Mouse (Mus musculus) hindbrain, embryonic 10.5 days (tissue): ENCODE data around the gene Cdc42bpg. TPM values are rescaled to one million over a fixed set of nuclear protein-coding genes. Genes with fewer than 3 reads are reported as not detected.

ENCODE experiments used
- DNase-seq: peaks from one replicate; pipeline ENCODE4 v3.0.0-alpha.2; 2017; ENCODE audit warnings: low spot score
- H3K27ac ChIP-seq: fragments of 300-500 bp; sonication (generic); 2 replicates; pipeline ENCODE4 v1.5.1; 2016; ENCODE audit warnings: mild to moderate bottlenecking, moderate library complexity
- H3K27me3 ChIP-seq: fragments of 300-500 bp; sonication (generic); 2 replicates; pipeline ENCODE4 v1.6.1; 2016; ENCODE audit warnings: mild to moderate bottlenecking; ENCODE audit not compliant: poor library complexity, insufficient read depth, severe bottlenecking
- H3K36me3 ChIP-seq: fragments of 300-500 bp; sonication (generic); 2 replicates; pipeline ENCODE4 v1.6.1; 2016; ENCODE audit warnings: mild to moderate bottlenecking, moderate library complexity
- H3K4me1 ChIP-seq: fragments of 300-500 bp; sonication (generic); replicated peaks from 2 replicates; pipeline ENCODE4 v1.6.1; 2016; ENCODE audit warnings: mild to moderate bottlenecking
- H3K4me3 ChIP-seq: fragments of 300-500 bp; sonication (generic); 2 replicates; pipeline ENCODE4 v1.5.1; 2016; ENCODE audit warnings: mild to moderate bottlenecking, moderate library complexity
- H3K9me3 ChIP-seq: fragments of 300-500 bp; sonication (generic); 2 replicates; pipeline ENCODE4 v1.6.1; 2016; ENCODE audit warnings: mild to moderate bottlenecking, moderate library complexity
- WGBS: fragments of 180-500 bp; shearing (Covaris S2); methylation state at CpG from one replicate; pipeline ENCODE4 v1.1.7; 2016; 5-methylcytosine and 5-hydroxymethylcytosine counted together
- polyA plus RNA-seq: library from polyadenylated mRNA; unstranded; fragments of >200 nt; fragmentation: Nextera tagmentation; extraction: Ambion mirVana; gene quantifications from 2 replicates; pipeline ENCODE4 v1.2.1, GENCODE M21; 2016

The Cdc42bpg gene
- 0.29 and 0.37 TPM in 2 replicates for polyA plus RNA-seq

DNA sequence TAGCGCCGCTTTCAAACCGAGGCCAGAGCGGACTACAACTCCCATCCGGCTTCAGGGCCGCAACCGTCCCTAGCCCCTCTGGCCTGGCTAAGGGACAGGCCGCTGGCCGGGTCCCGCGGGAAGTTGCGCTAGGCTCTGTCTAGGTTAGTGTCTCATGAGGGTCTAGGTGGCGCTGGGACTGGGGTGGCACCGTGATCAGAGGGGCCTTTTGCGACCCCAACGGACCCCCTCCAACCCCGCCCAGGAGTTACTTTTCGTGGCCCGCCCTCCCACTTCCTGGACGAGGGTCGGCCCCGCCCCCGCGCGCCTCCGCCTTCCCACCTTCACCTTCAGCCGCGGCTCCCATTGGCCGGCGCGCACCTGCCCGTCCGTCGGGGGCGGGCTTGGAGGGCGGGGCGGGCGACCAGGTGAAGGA is at the start of gene Cdc42bpg:
Gene Cdc42bpg, plus strand, starts transcription at position 320 of the 415 bp plus-strand sequence.
- peak within 1 kb of the TSS; percentile 85 for H3K4me3 ChIP-seq
- peak within 1 kb of the TSS; percentile 89 for H3K27ac ChIP-seq
- H3K27me3 ChIP-seq: no peaks in the 10 kb centered on the region
- 1% methylated on average over 38 of the region's 38 CpGs for WGBS
- H3K36me3 ChIP-seq: peaks cover 15% of the 10 kb centered on the region
- H3K4me1 ChIP-seq: peaks cover 44% of the 10 kb centered on the region
- peak; percentile 82 for DNase-seq
- H3K9me3 ChIP-seq: no peaks in the 10 kb centered on the region

- no peaks in the 10 kb centered on the region for H3K4me1 ChIP-seq
- H3K27me3 ChIP-seq: no peaks in the 10 kb centered on the region
- H3K4me3 ChIP-seq: no peak overlapping the region
- peak; percentile 20 for DNase-seq
- 68% methylated on average over 2 of the region's 2 CpGs for WGBS
- no peaks in the 10 kb centered on the region for H3K9me3 ChIP-seq
- H3K36me3 ChIP-seq: peaks cover 75% of the 10 kb centered on the region
- H3K27ac ChIP-seq: peak overlapping the region; percentile 6; the same call in 1 of the 2 replicates
These were observed 45.8 kb upstream of the Cdc42bpg start for GRCm38 (mm10) chr19:6260428-6260827.

DNA sequence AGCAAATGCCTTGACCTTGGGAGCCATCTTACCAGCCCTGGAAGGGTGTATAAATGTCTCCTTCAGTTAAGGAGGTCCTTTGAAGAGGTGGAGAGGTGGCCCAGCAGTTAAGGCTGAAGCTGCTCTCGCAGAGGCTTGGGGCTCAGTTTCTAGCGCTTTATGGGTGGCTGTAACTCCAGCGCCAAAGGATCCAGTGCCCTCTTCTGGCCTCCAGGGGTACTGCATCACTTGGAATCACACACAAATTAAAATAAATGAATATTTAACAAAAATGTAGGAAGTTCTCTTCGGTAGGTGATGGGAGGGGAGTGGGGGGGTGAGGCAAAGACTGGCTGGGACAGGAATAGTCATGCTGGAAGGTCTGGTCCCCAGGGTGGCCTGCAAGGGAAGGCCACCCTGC is 45.3 kb upstream of the Cdc42bpg start:
- no peaks in the 10 kb centered on the region for H3K9me3 ChIP-seq
- no peak for DNase-seq
- no peaks in the 10 kb centered on the region for H3K4me1 ChIP-seq
- H3K36me3 ChIP-seq: peaks cover 70% of the 10 kb centered on the region
- H3K4me3 ChIP-seq: no peak overlapping the region
- H3K27ac ChIP-seq: no peak overlapping the region
- WGBS: 84% methylated on average over 4 of the region's 4 CpGs
- H3K27me3 ChIP-seq: no peaks in the 10 kb centered on the region

- DNase-seq: no peak
- Histone ChIP-seq H3K27ac (no peak overlapping the region), H3K4me1 (no peaks in the 10 kb centered on the region), H3K4me3 (no peak overlapping the region), H3K36me3 (peaks cover 65% of the 10 kb centered on the region), H3K27me3 (no peaks in the 10 kb centered on the region), H3K9me3 (no peaks in the 10 kb centered on the region)
- WGBS: 92% methylated on average over 14 of the region's 14 CpGs
These were observed 44.9 kb upstream of the Cdc42bpg start for GRCm38 (mm10) chr19:6261379-6261778.

DNA sequence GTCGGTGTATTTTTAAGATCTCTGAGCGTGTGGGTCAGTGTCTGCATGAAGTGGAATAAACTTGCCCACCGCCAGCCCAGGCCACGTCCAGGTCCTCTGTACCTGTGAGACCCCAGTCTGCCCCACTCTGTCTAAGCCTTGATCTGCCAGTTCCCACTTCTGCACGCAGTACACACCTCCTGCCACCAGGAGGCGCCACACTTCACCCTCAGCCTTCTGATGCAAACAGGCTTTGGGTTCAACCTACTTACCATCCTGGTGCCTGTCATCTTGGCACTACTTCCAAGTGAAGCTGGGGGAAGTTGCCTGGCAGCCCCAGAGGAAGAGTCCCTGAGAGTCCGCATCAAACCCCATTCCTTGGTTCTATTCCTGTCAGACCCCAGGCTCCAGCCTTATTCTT is 44.0 kb upstream of the Cdc42bpg start:
- no peaks in the 10 kb centered on the region for H3K4me1 ChIP-seq
- H3K9me3 ChIP-seq: no peaks in the 10 kb centered on the region
- 63% methylated on average over 7 of the region's 7 CpGs for WGBS
- DNase-seq: peak; percentile 65
- H3K27me3 ChIP-seq: no peaks in the 10 kb centered on the region; the same call in 1 of the 2 replicates
- H3K27ac ChIP-seq: no peak overlapping the region
- H3K36me3 ChIP-seq: peaks cover 57% of the 10 kb centered on the region
- H3K4me3 ChIP-seq: no peak overlapping the region

- Histone ChIP-seq H3K9me3 (no peaks in the 10 kb centered on the region), H3K27me3 (peaks cover 3% of the 10 kb centered on the region; the same call in 1 of the 2 replicates), H3K36me3 (peaks cover 50% of the 10 kb centered on the region), H3K4me3 (no peak overlapping the region), H3K27ac (no peak overlapping the region), H3K4me1 (no peaks in the 10 kb centered on the region)
- no peak for DNase-seq
- WGBS: 83% methylated on average over 8 of the region's 8 CpGs
These were observed 43.3 kb upstream of the Cdc42bpg start for GRCm38 (mm10) chr19:6262839-6263433.

GRCm38 (mm10) chr19:6264200-6264599 is 42.1 kb upstream of the Cdc42bpg start:
- WGBS: 84% methylated on average over 9 of the region's 9 CpGs

GRCm38 (mm10) chr19:6264945-6265344 is 41.3 kb upstream of the Cdc42bpg start:
- no peak for DNase-seq
- 84% methylated on average over 8 of the region's 8 CpGs for WGBS
- Histone ChIP-seq H3K27me3 (peaks cover 3% of the 10 kb centered on the region; the same call in 1 of the 2 replicates), H3K36me3 (peaks cover 31% of the 10 kb centered on the region), H3K4me1 (0 out of 2 replicates have a peak, but pooled peaks cover 4% of the 10 kb centered on the region), H3K27ac (no peak overlapping the region), H3K9me3 (no peaks in the 10 kb centered on the region), H3K4me3 (no peak overlapping the region)

More at GRCm38 (mm10) chr19:6264200-6264599, 42.1 kb upstream of the Cdc42bpg start:
- Histone ChIP-seq H3K27me3 (peaks cover 3% of the 10 kb centered on the region; the same call in 1 of the 2 replicates), H3K27ac (no peak overlapping the region), H3K36me3 (peaks cover 37% of the 10 kb centered on the region), H3K4me1 (0 out of 2 replicates have a peak, but pooled peaks cover 4% of the 10 kb centered on the region), H3K9me3 (no peaks in the 10 kb centered on the region), H3K4me3 (no peak overlapping the region)
- no peak for DNase-seq

DNA sequence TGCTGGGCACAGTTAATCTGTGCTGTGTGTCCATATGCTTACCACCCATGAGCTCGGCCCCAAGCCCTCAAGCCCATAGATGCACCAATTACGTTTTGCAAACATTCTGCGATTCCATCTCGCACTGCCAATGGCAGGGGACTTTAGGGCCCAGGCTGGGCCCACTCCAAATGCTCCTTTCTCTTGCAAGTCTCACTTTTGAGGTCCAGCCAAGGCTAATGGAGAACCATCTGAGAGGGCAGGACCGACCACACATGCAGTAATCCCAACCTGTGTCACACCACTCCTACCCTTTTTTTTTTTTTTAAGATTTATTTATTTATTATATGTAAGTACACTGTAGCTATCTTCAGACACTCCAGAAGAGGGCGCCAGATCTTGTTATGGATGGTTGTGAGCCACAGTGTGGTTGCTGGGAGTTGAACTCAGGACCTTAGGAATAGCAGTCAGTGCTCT is 40.5 kb upstream of the Cdc42bpg start:
- Histone ChIP-seq H3K4me3 (no peak overlapping the region), H3K9me3 (no peaks in the 10 kb centered on the region), H3K27me3 (peaks cover 3% of the 10 kb centered on the region; the same call in 1 of the 2 replicates), H3K4me1 (peaks cover 6% of the 10 kb centered on the region; the same call in 1 of the 2 replicates), H3K27ac (no peak overlapping the region), H3K36me3 (peaks cover 23% of the 10 kb centered on the region)
- WGBS: 62% methylated on average over 6 of the region's 6 CpGs
- DNase-seq: no peak

GRCm38 (mm10) chr19:6267306-6268169 is 38.7 kb upstream of the Cdc42bpg start:
- WGBS: 77% methylated on average over 11 of the region's 11 CpGs
- H3K4me1 ChIP-seq: peaks cover 11% of the 10 kb centered on the region
- H3K9me3 ChIP-seq: no peaks in the 10 kb centered on the region
- H3K4me3 ChIP-seq: no peak overlapping the region
- peaks cover 5% of the 10 kb centered on the region for H3K36me3 ChIP-seq
- H3K27me3 ChIP-seq: peaks cover 3% of the 10 kb centered on the region; the same call in 1 of the 2 replicates
- H3K27ac ChIP-seq: 0 out of 2 replicates have a peak overlapping the region, but pooled peaks have one; percentile 45
- no peak for DNase-seq

GRCm38 (mm10) chr19:6268170-6268528 is 38.1 kb upstream of the Cdc42bpg start:
- Histone ChIP-seq H3K27me3 (peaks cover 3% of the 10 kb centered on the region; the same call in 1 of the 2 replicates), H3K27ac (0 out of 2 replicates have a peak overlapping the region, but pooled peaks have one; percentile 45), H3K9me3 (no peaks in the 10 kb centered on the region), H3K36me3 (0 out of 2 replicates have a peak, but pooled peaks cover under 1% of the 10 kb centered on the region), H3K4me3 (no peak overlapping the region), H3K4me1 (peaks cover 11% of the 10 kb centered on the region)
- WGBS: 16% methylated on average over 8 of the region's 8 CpGs
- DNase-seq: peak; percentile 87

- Histone ChIP-seq H3K36me3 (no peaks in the 10 kb centered on the region), H3K27me3 (peaks cover 3% of the 10 kb centered on the region; the same call in 1 of the 2 replicates), H3K4me1 (peaks cover 11% of the 10 kb centered on the region), H3K27ac (no peak overlapping the region), H3K4me3 (no peak overlapping the region), H3K9me3 (no peaks in the 10 kb centered on the region)
- 83% methylated on average over 7 of the region's 7 CpGs for WGBS
- DNase-seq: no peak
These were observed 37.6 kb upstream of the Cdc42bpg start for GRCm38 (mm10) chr19:6268670-6269132.
